Mouse (Mus musculus) hindbrain, embryonic 15.5 days (tissue): ENCODE measurements around the gene Plekhg5. TPM values are rescaled to one million over a fixed set of nuclear protein-coding genes. Genes with fewer than 3 reads are reported as not detected.

Experiments used
- ATAC-seq: fragments of 200-750 bp; cut with Nextera tagmentation; 2 replicates; pipeline ENCODE4 v1.8.0; 2017; ENCODE audit warnings: low read depth, moderate number of reproducible peaks, moderate TSS enrichment; ENCODE audit not compliant: low FRiP score
- H3K27ac ChIP-seq: fragments of 300-500 bp; sonication (generic); replicated peaks from 2 replicates; pipeline ENCODE4 v1.5.1; 2015; ENCODE audit warnings: mild to moderate bottlenecking, inconsistent platforms
- H3K27me3 ChIP-seq: fragments of 300-500 bp; sonication (generic); 2 replicates; pipeline ENCODE4 v1.6.1; 2015; ENCODE audit warnings: control low read depth, inconsistent platforms
- H3K36me3 ChIP-seq: fragments of 300-500 bp; sonication (generic); 2 replicates; pipeline ENCODE4 v1.6.1; 2015; ENCODE audit warnings: control low read depth, inconsistent platforms
- H3K4me1 ChIP-seq: fragments of 300-500 bp; sonication (generic); replicated peaks from 2 replicates; pipeline ENCODE4 v1.6.1; 2015; ENCODE audit warnings: control low read depth, inconsistent platforms
- H3K4me2 ChIP-seq: fragments of 300-500 bp; sonication (generic); 2 replicates; pipeline ENCODE4 v1.6.1; 2015; ENCODE audit warnings: moderate library complexity, mild to moderate bottlenecking, inconsistent platforms
- H3K4me3 ChIP-seq: fragments of 300-500 bp; sonication (generic); 2 replicates; pipeline ENCODE4 v1.5.1; 2015; ENCODE audit warnings: mild to moderate bottlenecking, inconsistent platforms
- H3K9ac ChIP-seq: fragments of 300-500 bp; sonication (generic); 2 replicates; pipeline ENCODE4 v1.6.1; 2015; ENCODE audit warnings: inconsistent platforms
- H3K9me3 ChIP-seq: fragments of 300-500 bp; sonication (generic); 2 replicates; pipeline ENCODE4 v1.6.1; 2016; ENCODE audit warnings: control low read depth, inconsistent platforms
- WGBS: fragments of 180-500 bp; shearing (Covaris S2); methylation state at CpG from one replicate; pipeline ENCODE4 v1.1.7; 2015; 5-methylcytosine and 5-hydroxymethylcytosine counted together
- polyA plus RNA-seq: library from polyadenylated mRNA; unstranded; fragments of >200 nt; fragmentation: Nextera tagmentation; extraction: Ambion mirVana; gene quantifications from 2 replicates; pipeline ENCODE4 v1.2.1, GENCODE M21; 2015

Gene Plekhg5
- polyA plus RNA-seq, 1 experiment from 2014 or later = 13.5 TPM

DNA sequence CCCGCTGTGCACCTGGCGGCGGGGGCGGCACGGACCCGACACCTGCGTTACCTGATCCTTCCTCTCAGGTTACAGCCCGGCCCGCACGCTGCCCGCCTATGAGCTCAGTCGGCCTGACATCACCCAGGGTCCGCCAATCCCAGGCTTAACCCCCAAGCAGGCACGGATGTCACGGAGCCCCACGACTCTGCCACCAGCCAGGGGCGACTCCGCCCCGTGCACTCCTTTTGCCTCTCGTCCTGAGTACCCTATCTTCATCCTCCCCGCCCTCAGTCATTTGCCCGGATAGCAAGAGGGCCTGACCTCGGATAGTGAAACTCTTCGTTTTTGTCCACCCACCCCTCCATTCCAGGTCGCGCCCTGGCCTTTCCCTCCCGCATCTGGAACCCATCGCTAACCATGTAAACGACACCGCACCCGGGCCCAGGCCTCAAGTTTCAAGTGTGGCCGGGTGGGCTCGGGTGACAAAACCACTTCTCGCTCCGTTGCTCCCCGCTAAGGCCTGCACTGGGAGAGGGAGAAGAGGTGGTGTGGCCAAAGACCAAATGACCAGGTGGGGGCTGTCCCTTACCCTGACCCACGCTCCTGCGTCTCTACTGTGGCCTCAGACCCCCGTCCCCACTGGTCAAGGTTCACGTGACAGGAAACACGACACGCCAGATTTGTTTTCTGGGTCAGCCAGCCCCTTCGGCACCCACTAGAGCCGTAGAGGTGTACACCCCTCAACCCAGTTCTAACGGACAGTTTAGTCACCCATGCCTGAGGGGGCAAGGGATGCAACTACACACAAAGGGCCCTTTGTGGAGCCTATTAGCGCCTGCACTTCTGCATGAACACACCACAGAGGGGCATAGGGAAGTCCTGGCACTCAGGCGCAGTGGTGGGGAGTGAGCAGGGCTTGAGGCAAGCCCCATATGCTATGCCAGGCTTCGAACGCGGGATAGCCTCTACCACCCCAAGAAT, 59.8 kb downstream of the Plekhg5 start:
- H3K36me3 ChIP-seq = no peaks in the 10 kb centered on the region
- H3K9ac ChIP-seq = no peak overlapping the region
- no peak; the same call in 1 of the 2 replicates for ATAC-seq
- H3K9me3 ChIP-seq = no peaks in the 10 kb centered on the region
- WGBS = 5% methylated on average over 50 of the region's 50 CpGs
- H3K27me3 ChIP-seq = peaks cover 77% of the 10 kb centered on the region
- H3K4me1 ChIP-seq = peaks cover 25% of the 10 kb centered on the region
- H3K27ac ChIP-seq = no peak overlapping the region
- H3K4me3 ChIP-seq = peak overlapping the region; percentile 31; the same call in 1 of the 2 replicates
- peak overlapping the region; percentile 53 for H3K4me2 ChIP-seq

- H3K27ac ChIP-seq = no peak overlapping the region
- WGBS = 28% methylated on average over 10 of the region's 10 CpGs
- no peak overlapping the region for H3K4me3 ChIP-seq
- no peak for ATAC-seq
- H3K4me2 ChIP-seq = no peak overlapping the region
- no peaks in the 10 kb centered on the region for H3K36me3 ChIP-seq
- no peaks in the 10 kb centered on the region for H3K9me3 ChIP-seq
- peaks cover 25% of the 10 kb centered on the region for H3K4me1 ChIP-seq
- no peak overlapping the region for H3K9ac ChIP-seq
- H3K27me3 ChIP-seq = peaks cover 71% of the 10 kb centered on the region
Observed at GRCm38 (mm10) chr4:152132772-152133169, 60.5 kb downstream of the Plekhg5 start.

DNA sequence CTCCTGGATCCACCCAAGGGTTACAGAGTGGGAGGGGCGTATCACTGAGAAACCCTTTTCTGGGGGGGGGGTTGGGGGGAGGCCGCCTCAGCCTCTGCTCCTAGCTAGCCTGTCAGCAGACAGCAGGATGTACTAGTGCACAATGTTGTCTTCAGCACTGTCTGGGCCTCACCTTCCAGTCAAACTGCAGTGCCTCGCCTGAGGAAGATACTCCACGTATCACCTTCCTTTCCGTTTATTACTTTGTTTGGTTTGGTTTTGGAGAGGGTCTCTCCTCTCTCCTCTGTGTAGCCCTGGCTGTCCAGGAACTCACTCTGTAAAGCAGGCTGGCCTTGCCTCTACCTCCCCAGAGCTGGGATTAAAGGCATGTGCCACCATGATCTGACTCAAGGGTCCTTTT, 60.9 kb downstream of the Plekhg5 start:
- H3K4me3 ChIP-seq = no peak overlapping the region
- ATAC-seq = no peak
- no peak overlapping the region for H3K27ac ChIP-seq
- no peak overlapping the region for H3K4me2 ChIP-seq
- H3K27me3 ChIP-seq = peaks cover 66% of the 10 kb centered on the region
- H3K9ac ChIP-seq = no peak overlapping the region
- H3K4me1 ChIP-seq = peaks cover 27% of the 10 kb centered on the region
- no peaks in the 10 kb centered on the region for H3K36me3 ChIP-seq
- 54% methylated on average over 5 of the region's 5 CpGs for WGBS
- no peaks in the 10 kb centered on the region for H3K9me3 ChIP-seq

- Histone ChIP-seq H3K27me3 (peaks cover 60% of the 10 kb centered on the region), H3K9me3 (no peaks in the 10 kb centered on the region), H3K27ac (no peak overlapping the region)
Observed at GRCm38 (mm10) chr4:152134507-152134906, 62.2 kb downstream of the Plekhg5 start.

GRCm38 (mm10) chr4:152135363-152135762, 63.1 kb downstream of the Plekhg5 start:
- Histone ChIP-seq H3K4me2 (no peak overlapping the region), H3K4me3 (no peak overlapping the region), H3K27me3 (peaks cover 58% of the 10 kb centered on the region), H3K9me3 (no peaks in the 10 kb centered on the region), H3K36me3 (no peaks in the 10 kb centered on the region), H3K4me1 (peaks cover 32% of the 10 kb centered on the region), H3K27ac (no peak overlapping the region), H3K9ac (no peak overlapping the region)
- ATAC-seq = no peak
- WGBS = 85% methylated on average over 12 of the region's 12 CpGs

More at GRCm38 (mm10) chr4:152134507-152134906, 62.2 kb downstream of the Plekhg5 start:
- H3K4me3 ChIP-seq = no peak overlapping the region
- no peaks in the 10 kb centered on the region for H3K36me3 ChIP-seq
- no peak overlapping the region for H3K9ac ChIP-seq
- ATAC-seq = no peak
- H3K4me2 ChIP-seq = no peak overlapping the region
- H3K4me1 ChIP-seq = peaks cover 34% of the 10 kb centered on the region

DNA sequence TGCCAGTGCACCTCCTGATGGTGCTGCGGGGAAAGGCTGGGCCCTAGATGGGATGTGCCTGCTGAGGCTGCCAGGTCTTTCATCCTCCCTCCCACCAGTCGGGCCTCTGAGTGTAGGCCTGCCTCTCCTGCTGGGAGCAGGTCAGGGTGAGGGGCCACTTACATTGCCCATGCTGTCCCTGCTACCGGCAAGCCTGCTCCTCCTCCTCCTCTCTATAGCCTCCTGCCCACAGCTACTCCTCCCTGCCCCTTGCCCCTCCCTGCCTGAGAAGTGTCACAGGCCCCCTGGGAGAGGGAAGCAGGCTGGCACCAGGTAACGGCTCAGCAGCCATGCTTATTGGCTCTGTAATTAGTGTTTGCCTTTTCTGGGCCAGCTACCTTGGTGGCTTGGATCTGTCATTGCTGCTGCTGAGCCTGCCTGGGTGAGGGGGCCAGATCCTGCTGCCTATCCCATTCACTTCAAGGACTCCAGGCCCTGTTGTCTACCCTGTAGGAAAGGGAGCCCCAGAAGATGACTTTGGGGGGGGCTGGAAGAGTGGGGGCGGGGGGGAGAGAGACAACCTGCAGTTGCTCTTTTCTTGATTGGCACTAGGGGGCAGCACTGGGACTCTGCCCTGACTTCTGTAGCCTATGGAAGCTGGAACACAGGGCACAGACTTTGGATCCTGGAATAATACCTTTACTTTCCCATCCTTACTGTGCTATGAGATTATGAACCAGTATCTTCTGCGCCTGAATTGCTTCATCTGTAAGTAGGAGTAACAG, 64.0 kb downstream of the Plekhg5 start:
- no peaks in the 10 kb centered on the region for H3K36me3 ChIP-seq
- H3K9me3 ChIP-seq = no peaks in the 10 kb centered on the region
- no peak overlapping the region for H3K4me3 ChIP-seq
- no peak overlapping the region for H3K9ac ChIP-seq
- no peak for ATAC-seq
- H3K4me2 ChIP-seq = no peak overlapping the region
- H3K27ac ChIP-seq = no peak overlapping the region
- 29% methylated on average over 6 of the region's 6 CpGs for WGBS
- peaks cover 23% of the 10 kb centered on the region for H3K4me1 ChIP-seq
- peaks cover 58% of the 10 kb centered on the region for H3K27me3 ChIP-seq

- H3K36me3 ChIP-seq = no peaks in the 10 kb centered on the region
- H3K4me2 ChIP-seq = no peak overlapping the region
- H3K9ac ChIP-seq = no peak overlapping the region
- 100% methylated on average over 2 of the region's 2 CpGs for WGBS
- peaks cover 55% of the 10 kb centered on the region for H3K27me3 ChIP-seq
- no peak overlapping the region for H3K27ac ChIP-seq
- H3K4me3 ChIP-seq = no peak overlapping the region
- ATAC-seq = no peak
- H3K4me1 ChIP-seq = peaks cover 17% of the 10 kb centered on the region
- no peaks in the 10 kb centered on the region for H3K9me3 ChIP-seq
Observed at GRCm38 (mm10) chr4:152136876-152137250, 64.6 kb downstream of the Plekhg5 start.

DNA sequence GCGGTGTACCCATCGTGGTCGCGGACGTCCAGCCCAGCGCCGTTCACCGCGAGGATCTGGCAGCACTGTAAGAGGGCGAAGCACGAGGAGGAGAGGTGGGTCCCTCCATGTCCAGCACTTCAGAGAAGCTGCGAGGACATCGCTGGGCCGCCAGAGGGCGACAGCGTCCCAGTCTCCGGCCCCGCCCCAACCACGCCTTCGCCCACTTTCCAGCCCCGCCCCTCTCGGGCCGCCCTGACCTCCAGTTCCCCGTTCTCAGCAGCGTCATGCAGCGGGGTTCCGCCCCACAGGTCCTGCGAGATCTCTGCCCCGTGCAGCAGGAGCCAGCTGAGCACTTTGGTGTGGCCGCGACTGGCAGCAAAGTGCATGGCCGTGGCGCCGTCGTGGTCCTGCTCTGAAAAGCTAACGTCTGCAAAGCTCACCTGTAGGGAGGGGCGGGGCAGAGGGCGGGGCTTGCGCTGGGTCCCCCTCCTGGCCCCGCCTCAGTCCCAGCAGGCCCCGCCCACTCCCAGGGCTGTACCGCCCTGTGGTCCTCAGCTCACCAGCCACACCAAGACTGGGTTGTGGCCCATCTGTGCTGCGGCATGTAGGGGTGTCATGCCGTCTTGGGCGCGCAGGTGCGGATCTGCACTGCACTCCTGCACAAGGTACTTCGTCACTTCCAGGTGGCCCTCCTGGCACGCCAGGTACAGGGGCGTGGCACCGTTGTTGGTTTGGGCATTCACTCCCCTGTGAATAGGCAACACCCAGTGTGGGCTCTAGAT, 66.4 kb downstream of the Plekhg5 start:
- ATAC-seq = peak; percentile 82
- no peaks in the 10 kb centered on the region for H3K36me3 ChIP-seq
- 0 out of 2 replicates have a peak overlapping the region, but pooled peaks have one; percentile 5 for H3K9ac ChIP-seq
- peak overlapping the region; percentile 42 for H3K4me3 ChIP-seq
- H3K4me2 ChIP-seq = peak overlapping the region; percentile 68
- H3K27ac ChIP-seq = no peak overlapping the region
- H3K4me1 ChIP-seq = peaks cover 9% of the 10 kb centered on the region
- 2% methylated on average over 49 of the region's 51 CpGs for WGBS
- no peaks in the 10 kb centered on the region for H3K9me3 ChIP-seq
- H3K27me3 ChIP-seq = peaks cover 40% of the 10 kb centered on the region

GRCm38 (mm10) chr4:152140441-152140840, 68.1 kb downstream of the Plekhg5 start:
- Histone ChIP-seq H3K27me3 (peaks cover 33% of the 10 kb centered on the region), H3K36me3 (no peaks in the 10 kb centered on the region)

GRCm38 (mm10) chr4:152141521-152142135, 69.3 kb downstream of the Plekhg5 start:
- Histone ChIP-seq H3K4me3 (no peak overlapping the region), H3K9me3 (no peaks in the 10 kb centered on the region), H3K4me2 (no peak overlapping the region), H3K27ac (no peak overlapping the region), H3K27me3 (peaks cover 35% of the 10 kb centered on the region), H3K9ac (no peak overlapping the region), H3K36me3 (no peaks in the 10 kb centered on the region), H3K4me1 (peaks cover 9% of the 10 kb centered on the region)
- 68% methylated on average over 8 of the region's 8 CpGs for WGBS
- no peak for ATAC-seq

More at GRCm38 (mm10) chr4:152140441-152140840, 68.1 kb downstream of the Plekhg5 start:
- Histone ChIP-seq H3K4me1 (peaks cover 9% of the 10 kb centered on the region), H3K4me3 (no peak overlapping the region), H3K4me2 (no peak overlapping the region), H3K9ac (no peak overlapping the region), H3K27ac (no peak overlapping the region), H3K9me3 (no peaks in the 10 kb centered on the region)
- ATAC-seq = no peak
- 30% methylated on average over 6 of the region's 6 CpGs for WGBS

GRCm38 (mm10) chr4:152143632-152144031, 71.3 kb downstream of the Plekhg5 start:
- H3K9ac ChIP-seq = no peak overlapping the region
- WGBS = 30% methylated on average over 1 of the region's 1 CpGs
- H3K9me3 ChIP-seq = no peaks in the 10 kb centered on the region
- no peak overlapping the region for H3K4me3 ChIP-seq
- no peak overlapping the region for H3K4me2 ChIP-seq
- no peaks in the 10 kb centered on the region for H3K36me3 ChIP-seq
- H3K4me1 ChIP-seq = peaks cover 3% of the 10 kb centered on the region; the same call in 1 of the 2 replicates
- ATAC-seq = no peak
- H3K27me3 ChIP-seq = peaks cover 38% of the 10 kb centered on the region
- H3K27ac ChIP-seq = no peak overlapping the region
